Mouse (Mus musculus) heart, postnatal 0 days (tissue): ENCODE measurements around the gene AC131692.1.

Experiments
- CTCF ChIP-seq: IDR thresholded peaks from 2 replicates; pipeline ENCODE4 v1.5.1; 2016; ENCODE audit warnings: antibody characterized with exemption, control low read depth, low read depth
- EP300 ChIP-seq: IDR thresholded peaks from 2 replicates; pipeline ENCODE4 v1.6.1; 2016; ENCODE audit warnings: antibody characterized with exemption, low read depth

- TF ChIP-seq CTCF (no peak), EP300 (no peak)
These were observed 24.5 kb downstream of the AC131692.1 start for GRCm38 (mm10) chr19:6118677-6119185.
